ENCODE assay signal across 8 mouse cellular contexts in the genomic region with DNA sequence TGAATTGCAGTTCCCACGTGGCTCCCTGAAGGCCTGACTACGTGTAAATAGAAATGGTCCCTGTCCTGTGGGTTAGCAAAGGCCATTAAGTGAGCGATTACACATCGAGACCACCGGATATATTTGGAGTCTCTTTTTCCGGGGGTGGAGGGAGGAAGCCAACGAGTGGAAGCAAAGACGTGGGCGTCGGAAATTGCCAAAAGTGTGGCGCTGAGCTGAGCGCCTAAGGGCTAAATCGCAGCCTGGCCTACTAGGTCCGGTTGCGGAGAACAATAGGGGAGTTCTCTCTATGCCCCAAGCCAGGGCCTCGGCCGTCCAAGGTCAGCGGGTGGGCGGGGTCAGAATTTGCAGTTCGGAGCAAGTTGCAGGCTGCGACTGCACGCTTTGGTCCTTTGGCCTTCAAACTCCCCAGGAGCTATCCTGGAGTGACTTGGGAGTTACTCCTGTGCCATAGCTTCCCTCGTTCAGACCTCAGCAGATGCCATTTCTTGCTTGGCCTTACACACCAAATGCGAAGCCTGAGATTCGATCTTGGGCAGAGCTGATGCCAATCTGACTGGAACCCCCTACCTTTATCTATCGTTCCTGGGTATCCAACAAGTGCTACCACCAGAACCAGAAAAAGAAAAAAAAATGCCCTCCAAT. TPM values are rescaled to one million over a fixed set of nuclear protein-coding genes. Genes with fewer than 3 reads are reported as not detected.
A peak's percentile ranks its signal among the peaks of the same experiment; 100 is the strongest.
DNase-seq lines count a peak whose midpoint lies in the region; ATAC-seq and TF ChIP-seq lines count a peak whose summit lies in the region.

No protein-coding gene starts in this region.

- peaks cover 6% of the 10 kb centered on the region; the same call in 1 of the 2 replicates for H3K4me1 ChIP-seq in lung, embryonic 14.5 days (ENCODE audit: insufficient read depth)
- peaks cover 42% of the 10 kb centered on the region for H3K4me1 ChIP-seq in embryonic facial prominence, embryonic 13.5 days
- peaks cover 13% of the 10 kb centered on the region for H3K4me1 ChIP-seq in limb, embryonic 11.5 days (ENCODE audit: control insufficient read depth, insufficient read depth, low read length)
- peaks cover 24% of the 10 kb centered on the region for H3K4me1 ChIP-seq in stomach, embryonic 15.5 days

- ATAC-seq in lung, embryonic 14.5 days (ENCODE audit: insufficient read depth) = no peak
- ATAC-seq in embryonic facial prominence, embryonic 13.5 days (ENCODE audit: insufficient number of reproducible peaks, insufficient read depth, low FRiP score, low TSS enrichment, low read depth) = no peak
- ATAC-seq in limb, embryonic 11.5 days (ENCODE audit: insufficient number of reproducible peaks, low FRiP score, low TSS enrichment, low read depth) = no peak
- ATAC-seq in stomach, embryonic 15.5 days (ENCODE audit: insufficient read depth, low FRiP score, low read depth) = no peak
- no peak for ATAC-seq in megakaryocyte progenitor cell, adult 5-6 weeks (replicated peaks; ENCODE audit: poor library complexity)
- ATAC-seq in monocyte, adult 5-6 weeks (replicated peaks; ENCODE audit: insufficient number of reproducible peaks, low FRiP score, low TSS enrichment, poor library complexity, severe bottlenecking) = no peak

- no peaks in the 10 kb centered on the region for H3K9me3 ChIP-seq in lung, embryonic 14.5 days (ENCODE audit: low read depth, low read length)
- no peaks in the 10 kb centered on the region for H3K9me3 ChIP-seq in embryonic facial prominence, embryonic 13.5 days
- H3K9me3 ChIP-seq in limb, embryonic 11.5 days (ENCODE audit: control insufficient read depth, low read length) = no peaks in the 10 kb centered on the region
- H3K9me3 ChIP-seq in stomach, embryonic 15.5 days = no peaks in the 10 kb centered on the region

- no peak overlapping the region for H3K9ac ChIP-seq in lung, embryonic 14.5 days
- no peak overlapping the region for H3K9ac ChIP-seq in embryonic facial prominence, embryonic 13.5 days
- no peak overlapping the region for H3K9ac ChIP-seq in limb, embryonic 11.5 days (ENCODE audit: low read length)
- no peak overlapping the region for H3K9ac ChIP-seq in stomach, embryonic 15.5 days

- TF ChIP-seq CTCF in lung, embryonic 14.5 days (IDR thresholded peaks at IDR 0.05; ENCODE audit: low read depth) = no peak

- WGBS in lung, embryonic 14.5 days = 7% methylated on average over 26 of the region's 26 CpGs
- 6% methylated on average over 26 of the region's 26 CpGs for WGBS in embryonic facial prominence, embryonic 13.5 days
- WGBS in limb, embryonic 11.5 days = 5% methylated on average over 26 of the region's 26 CpGs
- 21% methylated on average over 26 of the region's 26 CpGs for WGBS in stomach, embryonic 15.5 days

- peaks cover 74% of the 10 kb centered on the region for H3K27me3 ChIP-seq in lung, embryonic 14.5 days (ENCODE audit: insufficient read depth, low read length)
- peaks cover 50% of the 10 kb centered on the region for H3K27me3 ChIP-seq in embryonic facial prominence, embryonic 13.5 days
- peaks cover 27% of the 10 kb centered on the region for H3K27me3 ChIP-seq in limb, embryonic 11.5 days (ENCODE audit: control insufficient read depth, insufficient read depth, low read length)
- peaks cover 26% of the 10 kb centered on the region for H3K27me3 ChIP-seq in stomach, embryonic 15.5 days (replicated peaks)

- DNase-seq in lung, embryonic 14.5 days = peak; percentile 44
- no peak for DNase-seq in lung, adult 18-20 months
- DNase-seq in limb, embryonic 11.5 days (ENCODE audit: low spot score) = peak; percentile 61
- DNase-seq in right cerebral cortex, postnatal 10 days (ENCODE audit: low spot score in 2 of 2) = no peak

- no peak overlapping the region for H3K27ac ChIP-seq in lung, embryonic 14.5 days (ENCODE audit: low read depth)
- no peak overlapping the region for H3K27ac ChIP-seq in embryonic facial prominence, embryonic 13.5 days
- no peak overlapping the region for H3K27ac ChIP-seq in limb, embryonic 11.5 days (replicated peaks; ENCODE audit: low read depth, low read length)
- no peak overlapping the region for H3K27ac ChIP-seq in stomach, embryonic 15.5 days

- H3K4me3 ChIP-seq in lung, embryonic 14.5 days (ENCODE audit: low read depth, low read length) = peak overlapping the region; percentile 30; the same call in 1 of the 2 replicates
- H3K4me3 ChIP-seq in embryonic facial prominence, embryonic 13.5 days = peak overlapping the region; percentile 74
- no peak overlapping the region for H3K4me3 ChIP-seq in limb, embryonic 11.5 days (ENCODE audit: low read depth, low read length)
- peak overlapping the region; percentile 40; the same call in 1 of the 2 replicates for H3K4me3 ChIP-seq in stomach, embryonic 15.5 days (replicated peaks)

- H3K4me2 ChIP-seq in lung, embryonic 14.5 days = peak overlapping the region; percentile 89; the same call in 1 of the 2 replicates
- peak overlapping the region; percentile 94 for H3K4me2 ChIP-seq in embryonic facial prominence, embryonic 13.5 days
- H3K4me2 ChIP-seq in limb, embryonic 11.5 days (ENCODE audit: low read depth, severe bottlenecking) = no peak overlapping the region; the same call in 1 of the 2 replicates
- H3K4me2 ChIP-seq in stomach, embryonic 15.5 days = peak overlapping the region; percentile 70

- H3K36me3 ChIP-seq in lung, embryonic 14.5 days (ENCODE audit: insufficient read depth) = no peaks in the 10 kb centered on the region
- H3K36me3 ChIP-seq in embryonic facial prominence, embryonic 13.5 days = no peaks in the 10 kb centered on the region
- H3K36me3 ChIP-seq in limb, embryonic 11.5 days (ENCODE audit: control insufficient read depth, insufficient read depth, low read length) = no peaks in the 10 kb centered on the region
- no peaks in the 10 kb centered on the region for H3K36me3 ChIP-seq in stomach, embryonic 15.5 days

RNA-seq across cellular contexts. Expression of a gene that starts 2.3 kb away (rescaled TPM):
- 0.84 and 1.1 TPM in 2 replicates for polyA plus RNA-seq in lung, embryonic 14.5 days (2014; fragmentation: Nextera tagmentation; extraction: Ambion mirVana)
- polyA plus RNA-seq in embryonic facial prominence, embryonic 13.5 days (2015; fragmentation: Nextera tagmentation; extraction: Ambion mirVana) = 15.9 and 18.5 TPM in 2 replicates
- 27.1 and 30.4 TPM in 2 replicates for polyA plus RNA-seq in limb, embryonic 11.5 days (2014; fragmentation: Nextera tagmentation; extraction: Ambion mirVana)
- 7.9 and 9.9 TPM in 2 replicates for polyA plus RNA-seq in stomach, embryonic 15.5 days (2015; fragmentation: Nextera tagmentation; extraction: Ambion mirVana)
- total RNA-seq in megakaryocyte progenitor cell, adult 5-6 weeks (2015) = 0.17 and 0.20 TPM in 2 replicates
- total RNA-seq in megakaryocyte progenitor cell, adult 5-6 weeks (2017) = 0.14 and 0.37 TPM in 2 replicates
- total RNA-seq in monocyte, adult 5-6 weeks (2017) = 16.4 to 32.5 TPM (median 17.9 TPM) in 3 replicates

Comparison
In these comparisons a context has a peak if more than half of its experiments do, and no peak if none do; other contexts are left out.
1. DNase-seq: peak in lung, embryonic 14.5 days (single experiment) and limb, embryonic 11.5 days (single experiment); none in lung, adult 18-20 months (0 of 2) and right cerebral cortex, postnatal 10 days (0 of 2).